Mouse (Mus musculus) brown adipose tissue, adult 24 weeks (tissue): ENCODE results near the gene Lhx1. TPM values are rescaled to one million over a fixed set of nuclear protein-coding genes. Genes with fewer than 3 reads are reported as not detected.

Experiments used
- H3K27ac ChIP-seq: fragments of 200-500 bp; replicated peaks from 2 replicates; pipeline ENCODE4 v1.5.1; 2012; ENCODE audit warnings: low read depth, mild to moderate bottlenecking, low read length
- H3K4me1 ChIP-seq: fragments of 200-500 bp; 2 replicates; pipeline ENCODE4 v1.6.1; 2012; ENCODE audit warnings: low read length, mixed read lengths; ENCODE audit not compliant: control insufficient read depth, insufficient read depth, insufficient read length
- H3K4me3 ChIP-seq: fragments of 200-500 bp; 2 replicates; pipeline ENCODE4 v1.5.1; 2012; ENCODE audit warnings: low read depth, mild to moderate bottlenecking, low read length, moderate library complexity; ENCODE audit not compliant: insufficient read depth
- polyA plus RNA-seq: library from polyadenylated mRNA; stranded (reverse); fragments of >200 nt; gene quantifications from 2 replicates; pipeline ENCODE4 v1.2.4, GENCODE M21; 2012; ENCODE audit not compliant: missing spikeins, insufficient read depth, insufficient read length

The Lhx1 gene
- polyA plus RNA-seq, 1 experiment = 0.32 TPM

- Histone ChIP-seq H3K4me3 (no peak overlapping the region), H3K27ac (no peak overlapping the region), H3K4me1 (peaks cover 5% of the 10 kb centered on the region)
Observed at GRCm38 (mm10) chr11:84520269-84521070, 4.9 kb downstream of the Lhx1 start.

- peaks cover 5% of the 10 kb centered on the region for H3K4me1 ChIP-seq
- H3K27ac ChIP-seq = no peak overlapping the region
- H3K4me3 ChIP-seq = no peak overlapping the region
Observed at GRCm38 (mm10) chr11:84519576-84520268, 5.6 kb downstream of the Lhx1 start.

- Histone ChIP-seq H3K4me3 (no peak overlapping the region), H3K4me1 (peaks cover 5% of the 10 kb centered on the region), H3K27ac (no peak overlapping the region)
Observed at GRCm38 (mm10) chr11:84519036-84519435, 6.3 kb downstream of the Lhx1 start.

- H3K4me3 ChIP-seq = no peak overlapping the region
Observed at GRCm38 (mm10) chr11:84518261-84518660, 7.1 kb downstream of the Lhx1 start.

GRCm38 (mm10) chr11:84517431-84517830, 7.9 kb downstream of the Lhx1 start:
- H3K27ac ChIP-seq = no peak overlapping the region

More at GRCm38 (mm10) chr11:84518261-84518660, 7.1 kb downstream of the Lhx1 start:
- Histone ChIP-seq H3K27ac (no peak overlapping the region), H3K4me1 (peaks cover 2% of the 10 kb centered on the region; the same call in 1 of the 2 replicates)

GRCm38 (mm10) chr11:84516501-84517240, 8.7 kb downstream of the Lhx1 start:
- no peaks in the 10 kb centered on the region for H3K4me1 ChIP-seq
- H3K4me3 ChIP-seq = no peak overlapping the region
- no peak overlapping the region for H3K27ac ChIP-seq

More at GRCm38 (mm10) chr11:84517431-84517830, 7.9 kb downstream of the Lhx1 start:
- Histone ChIP-seq H3K4me3 (no peak overlapping the region), H3K4me1 (no peaks in the 10 kb centered on the region)

- Histone ChIP-seq H3K4me1 (no peaks in the 10 kb centered on the region), H3K27ac (no peak within 1 kb of the TSS; the same call in 1 of the 2 replicates), H3K4me3 (peak within 1 kb of the TSS; percentile 86)
Observed at GRCm38 (mm10) chr11:84513171-84514116, 11.9 kb downstream of the Lhx1 start, which contains the start of gene Aatf. TSS of gene Aatf (minus strand) at chr11:84513522.

- Histone ChIP-seq H3K4me3 (no peak overlapping the region), H3K27ac (no peak overlapping the region), H3K4me1 (no peaks in the 10 kb centered on the region)
Observed at GRCm38 (mm10) chr11:84512031-84512430, 13.3 kb downstream of the Lhx1 start.

GRCm38 (mm10) chr11:84504296-84504695, 21.0 kb downstream of the Lhx1 start:
- Histone ChIP-seq H3K4me3 (no peak overlapping the region), H3K4me1 (no peaks in the 10 kb centered on the region), H3K27ac (no peak overlapping the region)

- Histone ChIP-seq H3K4me1 (no peaks in the 10 kb centered on the region; the same call in 1 of the 2 replicates), H3K4me3 (no peak overlapping the region), H3K27ac (no peak overlapping the region)
Observed at GRCm38 (mm10) chr11:84497944-84498343, 27.4 kb downstream of the Lhx1 start.

- H3K27ac ChIP-seq = no peak overlapping the region
- no peaks in the 10 kb centered on the region; the same call in 1 of the 2 replicates for H3K4me1 ChIP-seq
- H3K4me3 ChIP-seq = no peak overlapping the region
Observed at GRCm38 (mm10) chr11:84496901-84497300, 28.4 kb downstream of the Lhx1 start.

GRCm38 (mm10) chr11:84495774-84496173, 29.6 kb downstream of the Lhx1 start:
- Histone ChIP-seq H3K4me1 (no peaks in the 10 kb centered on the region; the same call in 1 of the 2 replicates), H3K4me3 (no peak overlapping the region), H3K27ac (no peak overlapping the region)

- Histone ChIP-seq H3K4me3 (no peak overlapping the region), H3K27ac (no peak overlapping the region), H3K4me1 (no peaks in the 10 kb centered on the region)
Observed at GRCm38 (mm10) chr11:84481661-84482060, 43.7 kb downstream of the Lhx1 start.

- Histone ChIP-seq H3K4me1 (no peaks in the 10 kb centered on the region), H3K27ac (no peak overlapping the region), H3K4me3 (no peak overlapping the region)
Observed at GRCm38 (mm10) chr11:84480451-84480850, 44.9 kb downstream of the Lhx1 start.
